Mouse (Mus musculus) liver, adult 2 months (tissue): Measurements from ENCODE around the gene Dpyd. TPM values are rescaled to one million over a fixed set of nuclear protein-coding genes. Genes with fewer than 3 reads are reported as not detected.

ENCODE experiments used
- DNase-seq: peaks from one replicate; pipeline ENCODE4 v3.0.0-alpha.2; 2011; ENCODE audit warnings: low read depth, low spot score; ENCODE audit errors: extremely low read depth
- H3K27ac ChIP-seq: fragments of 200-500 bp; replicated peaks from 2 replicates; pipeline ENCODE4 v1.5.1; 2012; ENCODE audit warnings: low read depth, mild to moderate bottlenecking, control low read depth, inconsistent platforms, low read length; ENCODE audit not compliant: insufficient read depth
- H3K27me3 ChIP-seq: fragments of 200-500 bp; 2 replicates; pipeline ENCODE4 v1.6.1; 2012; ENCODE audit warnings: mild to moderate bottlenecking, moderate library complexity, low read length, inconsistent platforms; ENCODE audit not compliant: control insufficient read depth, insufficient read depth
- H3K36me3 ChIP-seq: fragments of 200-500 bp; 2 replicates; pipeline ENCODE4 v1.6.1; 2012; ENCODE audit warnings: low read length, inconsistent platforms; ENCODE audit not compliant: control insufficient read depth, insufficient read depth
- H3K4me1 ChIP-seq: fragments of 200-500 bp; 2 replicates; pipeline ENCODE4 v1.6.1; 2011; ENCODE audit warnings: low read length; ENCODE audit not compliant: control insufficient read depth, insufficient read depth
- H3K4me3 ChIP-seq: fragments of 200-500 bp; 2 replicates; pipeline ENCODE4 v1.5.1; 2011; ENCODE audit warnings: low read depth, mild to moderate bottlenecking, control low read depth, low read length, moderate library complexity; ENCODE audit not compliant: insufficient read depth
- H3K79me2 ChIP-seq: fragments of 200-500 bp; 2 replicates; pipeline ENCODE4 v1.6.1; 2012; ENCODE audit warnings: inconsistent platforms, mild to moderate bottlenecking, low read length, moderate library complexity; ENCODE audit not compliant: control insufficient read depth, insufficient read depth
- H3K9ac ChIP-seq: fragments of 200-500 bp; 2 replicates; pipeline ENCODE4 v1.6.1; 2012; ENCODE audit warnings: low read depth, mild to moderate bottlenecking, control low read depth, inconsistent platforms, low read length
- CTCF ChIP-seq: fragments of 200-500 bp; IDR thresholded peaks from 2 replicates; pipeline ENCODE4 v1.5.1; 2011; ENCODE audit warnings: low read depth, low read length, control low read depth
- POLR2A ChIP-seq: fragments of 200-500 bp; IDR thresholded peaks from 2 replicates; pipeline ENCODE4 v1.6.1; 2011; ENCODE audit warnings: low read length, control low read depth; ENCODE audit not compliant: insufficient read depth; ENCODE audit errors: extremely low read depth
- WGBS: fragments of 180-500 bp; shearing (Covaris S2); methylation state at CpG from one replicate; pipeline ENCODE4 v1.1.7; 2018; 5-methylcytosine and 5-hydroxymethylcytosine counted together
- polyA plus RNA-seq: library from polyadenylated mRNA; depleted of rRNA; stranded (reverse); fragments of >200 nt; gene quantifications from 2 replicates; pipeline ENCODE4 v1.2.3, GENCODE M21; 2012
- total RNA-seq: library from RNA; depleted of rRNA; stranded (reverse); fragments of >200 nt; gene quantifications from 2 replicates; pipeline ENCODE4 v1.2.3, GENCODE M21; 2014

Gene Dpyd
- total and polyA plus RNA-seq, 2 experiments = 65.4 to 470 TPM

- Histone ChIP-seq H3K4me3 (no peak overlapping the region), H3K4me1 (no peaks in the 10 kb centered on the region), H3K79me2 (no peaks in the 10 kb centered on the region), H3K27ac (no peak overlapping the region), H3K36me3 (no peaks in the 10 kb centered on the region), H3K9ac (no peak overlapping the region), H3K27me3 (no peaks in the 10 kb centered on the region)
- DNase-seq = no peak
- no peak for TF ChIP-seq POLR2A
- TF ChIP-seq CTCF = no peak
- WGBS = 64% methylated on average over 1 of the region's 1 CpGs
These were observed 902.5 kb downstream of the Dpyd start for GRCm38 (mm10) chr3:119464479-119464878.

GRCm38 (mm10) chr3:119467723-119468122, 905.8 kb downstream of the Dpyd start:
- Histone ChIP-seq H3K36me3 (no peaks in the 10 kb centered on the region), H3K4me1 (no peaks in the 10 kb centered on the region), H3K27me3 (no peaks in the 10 kb centered on the region; the same call in 1 of the 2 replicates), H3K4me3 (no peak overlapping the region), H3K79me2 (no peaks in the 10 kb centered on the region), H3K9ac (no peak overlapping the region), H3K27ac (no peak overlapping the region)
- DNase-seq = no peak
- whole genome bisulfite sequencing = 67% methylated on average over 2 of the region's 2 CpGs
- no peak for TF ChIP-seq POLR2A
- no peak for TF ChIP-seq CTCF
